Mouse (Mus musculus): Measurements from ENCODE around the gene Gm26661. TPM values are rescaled to one million over a fixed set of nuclear protein-coding genes. Genes with fewer than 3 reads are reported as not detected.
A peak's percentile ranks its signal among the peaks of the same experiment; 100 is the strongest.

Gene Gm26661
- not detected in 2 replicates for total RNA-seq (2021)
- long read RNA-seq, result 0 reads

GRCm38 (mm10) chr14:7791532-7792159 lies at the start of gene Gm26661:
Gene Gm26661 (plus strand): TSS chr14:7791587.
- peak; percentile 67 for DNase-seq

GRCm38 (mm10) chr14:7748944-7749763 lies 42.2 kb upstream of the Gm26661 start:
- peak; percentile 20 for DNase-seq

GRCm38 (mm10) chr14:7749764-7750089 lies 41.7 kb upstream of the Gm26661 start:
- DNase-seq, result no peak

- DNase-seq, result peak; percentile 84
Observed at GRCm38 (mm10) chr14:7765569-7766314, 25.6 kb upstream of the Gm26661 start.

GRCm38 (mm10) chr14:7773714-7774389 lies 17.5 kb upstream of the Gm26661 start:
- peak; percentile 24 for DNase-seq

- DNase-seq, result no peak
Observed at GRCm38 (mm10) chr14:7786073-7786472, 5.3 kb upstream of the Gm26661 start.

GRCm38 (mm10) chr14:7789266-7790030 lies 1.9 kb upstream of the Gm26661 start:
- no peak for DNase-seq

- no peak for DNase-seq
Observed at GRCm38 (mm10) chr14:7791061-7791531, 291 bp upstream of the Gm26661 start.

- DNase-seq, result no peak
Observed at GRCm38 (mm10) chr14:7795961-7796360, 4.6 kb downstream of the Gm26661 start.

- DNase-seq, result no peak
Observed at GRCm38 (mm10) chr14:7800611-7801010, 9.2 kb downstream of the Gm26661 start.

GRCm38 (mm10) chr14:7801831-7802230 lies 10.4 kb downstream of the Gm26661 start:
- DNase-seq, result peak; percentile 42

GRCm38 (mm10) chr14:7803874-7804557 lies 12.6 kb downstream of the Gm26661 start:
- no peak for DNase-seq

- no peak for DNase-seq
Observed at GRCm38 (mm10) chr14:7804558-7804905, 13.1 kb downstream of the Gm26661 start.

GRCm38 (mm10) chr14:7807711-7808110 lies 16.3 kb downstream of the Gm26661 start:
- no peak for DNase-seq

GRCm38 (mm10) chr14:7808501-7808981 lies 17.2 kb downstream of the Gm26661 start:
- DNase-seq, result no peak

- DNase-seq, result no peak
Observed at GRCm38 (mm10) chr14:7809043-7809955, 17.9 kb downstream of the Gm26661 start.

- DNase-seq, result peak; percentile 98
Observed at GRCm38 (mm10) chr14:7817770-7818462, 26.5 kb downstream of the Gm26661 start, which contains the start of gene Flnb. Gene Flnb (plus strand): TSS chr14:7817957.

- peak; percentile 39 for DNase-seq
Observed at GRCm38 (mm10) chr14:7818463-7819121, 27.2 kb downstream of the Gm26661 start.

All from adrenal gland, postnatal 25 days (tissue).